In genomic region chr11:119549371-119549811, GRCm38 (mm10) we compare ENCODE assay signal across 7 mouse cellular contexts. TPM values are rescaled to one million over a fixed set of nuclear protein-coding genes. Genes with fewer than 3 reads are reported as not detected.
DNase-seq lines count a peak whose midpoint lies in the region; ATAC-seq and TF ChIP-seq lines count a peak whose summit lies in the region.

No protein-coding gene starts in this region.

- peaks cover 57% of the 10 kb centered on the region for H3K27me3 ChIP-seq in kidney, postnatal 0 days (ENCODE audit: insufficient read depth, low read length)
- peaks cover 76% of the 10 kb centered on the region for H3K27me3 ChIP-seq in forebrain, embryonic 13.5 days
- H3K27me3 ChIP-seq in liver, embryonic 15.5 days, result peaks cover 96% of the 10 kb centered on the region

- H3K4me2 ChIP-seq in kidney, postnatal 0 days (ENCODE audit: low read length), result peak overlapping the region; percentile 98
- H3K4me2 ChIP-seq in forebrain, embryonic 13.5 days, result peak overlapping the region; percentile 100
- peak overlapping the region; percentile 70 for H3K4me2 ChIP-seq in liver, embryonic 15.5 days

- WGBS in kidney, postnatal 0 days, result under 1% methylated on average over 43 of the region's 43 CpGs
- 1% methylated on average over 43 of the region's 43 CpGs for WGBS in forebrain, embryonic 13.5 days
- WGBS in liver, embryonic 15.5 days (ENCODE audit: insufficient replicate concordance), result 1% methylated on average over 43 of the region's 43 CpGs

- no peak overlapping the region for H3K27ac ChIP-seq in kidney, postnatal 0 days
- no peak overlapping the region for H3K27ac ChIP-seq in forebrain, embryonic 13.5 days
- H3K27ac ChIP-seq in liver, embryonic 15.5 days (replicated peaks), result no peak overlapping the region

- 0 out of 2 replicates have a peak overlapping the region, but pooled peaks have one; percentile 9 for H3K9ac ChIP-seq in kidney, postnatal 0 days (ENCODE audit: low read depth, low read length)
- peak overlapping the region; percentile 56 for H3K9ac ChIP-seq in forebrain, embryonic 13.5 days
- H3K9ac ChIP-seq in liver, embryonic 15.5 days, result no peak overlapping the region

- DNase-seq in kidney, postnatal 0 days (ENCODE audit: low spot score), result no peak
- DNase-seq in kidney, adult 11 months, result no peak
- DNase-seq in cerebellum, postnatal 10 days, result peak; percentile 54 to 62
- DNase-seq in urinary bladder, postnatal 25 days (ENCODE audit: low spot score), result no peak
- DNase-seq in spleen, postnatal 14 days (ENCODE audit: low spot score in 2 of 2), result no peak

- no peak for ATAC-seq in kidney, postnatal 0 days (replicated peaks; ENCODE audit: low FRiP score, low read depth)
- no peak for ATAC-seq in forebrain, embryonic 13.5 days
- no peak for ATAC-seq in liver, embryonic 15.5 days (ENCODE audit: insufficient read depth)

- no peak for TF ChIP-seq CTCF in kidney, postnatal 0 days (IDR thresholded peaks at IDR 0.05; ENCODE audit: low read depth)

- H3K36me3 ChIP-seq in kidney, postnatal 0 days (ENCODE audit: insufficient read depth, low read length), result no peaks in the 10 kb centered on the region
- no peaks in the 10 kb centered on the region for H3K36me3 ChIP-seq in forebrain, embryonic 13.5 days (ENCODE audit: poor library complexity, severe bottlenecking)
- no peaks in the 10 kb centered on the region for H3K36me3 ChIP-seq in liver, embryonic 15.5 days (replicated peaks)

- peak overlapping the region; percentile 34 for H3K4me3 ChIP-seq in kidney, postnatal 0 days (replicated peaks; ENCODE audit: low read depth, low read length)
- peak overlapping the region; percentile 67 for H3K4me3 ChIP-seq in forebrain, embryonic 13.5 days
- peak overlapping the region; percentile 42 for H3K4me3 ChIP-seq in liver, embryonic 15.5 days (replicated peaks)

- no peaks in the 10 kb centered on the region for H3K9me3 ChIP-seq in kidney, postnatal 0 days (replicated peaks; ENCODE audit: low read length)
- H3K9me3 ChIP-seq in forebrain, embryonic 13.5 days (replicated peaks), result no peaks in the 10 kb centered on the region
- H3K9me3 ChIP-seq in liver, embryonic 15.5 days (replicated peaks), result no peaks in the 10 kb centered on the region

- H3K4me1 ChIP-seq in kidney, postnatal 0 days (replicated peaks; ENCODE audit: insufficient read depth, low read length), result peaks cover 28% of the 10 kb centered on the region
- H3K4me1 ChIP-seq in forebrain, embryonic 13.5 days, result peaks cover 90% of the 10 kb centered on the region
- H3K4me1 ChIP-seq in liver, embryonic 15.5 days (replicated peaks), result peaks cover 37% of the 10 kb centered on the region

RNA-seq across cellular contexts. Expression of gene Nptx1, which starts 1.8 kb away (rescaled TPM):
- 0.18 and 0.21 TPM in 2 replicates for polyA plus RNA-seq in kidney, postnatal 0 days (2015; fragmentation: Nextera tagmentation; extraction: Ambion mirVana)
- polyA plus RNA-seq in forebrain, embryonic 13.5 days (2015; fragmentation: Nextera tagmentation; extraction: Ambion mirVana), result 4.1 and 4.7 TPM in 2 replicates
- polyA plus RNA-seq in liver, embryonic 15.5 days (2015; fragmentation: Nextera tagmentation; extraction: Ambion mirVana), result 0.05 TPM in 1 of 2 replicates, not detected in the other

RNA-seq across cellular contexts. Expression of gene Rptor, which starts 53.3 kb away (rescaled TPM):
- polyA plus RNA-seq in kidney, postnatal 0 days (2015; fragmentation: Nextera tagmentation; extraction: Ambion mirVana), result 6.8 and 7.1 TPM in 2 replicates
- polyA plus RNA-seq in forebrain, embryonic 13.5 days (2015; fragmentation: Nextera tagmentation; extraction: Ambion mirVana), result 9.2 and 10.2 TPM in 2 replicates
- polyA plus RNA-seq in liver, embryonic 15.5 days (2015; fragmentation: Nextera tagmentation; extraction: Ambion mirVana), result 4.9 and 5.9 TPM in 2 replicates

RNA-seq across cellular contexts. Expression of gene Endov, which starts 58.2 kb away (rescaled TPM):
- 16.2 and 16.3 TPM in 2 replicates for polyA plus RNA-seq in kidney, postnatal 0 days (2015; fragmentation: Nextera tagmentation; extraction: Ambion mirVana)
- 18.7 TPM in 2 replicates for polyA plus RNA-seq in forebrain, embryonic 13.5 days (2015; fragmentation: Nextera tagmentation; extraction: Ambion mirVana)
- polyA plus RNA-seq in liver, embryonic 15.5 days (2015; fragmentation: Nextera tagmentation; extraction: Ambion mirVana), result 5.3 and 5.8 TPM in 2 replicates

Comparison
In these comparisons a context has a peak if more than half of its experiments do, and no peak if none do; other contexts are left out.
1. DNase-seq: peak in cerebellum, postnatal 10 days (2 of 2); none in kidney, postnatal 0 days (single experiment), kidney, adult 11 months (single experiment), urinary bladder, postnatal 25 days (single experiment) and spleen, postnatal 14 days (0 of 2).
2. Peak in every context shown above with its lines, with median percentiles within 50 percentile points of each other: H3K4me2 ChIP-seq and H3K4me3 ChIP-seq.